Mouse (Mus musculus) midbrain, embryonic 16.5 days (tissue): ENCODE results near the gene Anks1. TPM values are rescaled to one million over a fixed set of nuclear protein-coding genes. Genes with fewer than 3 reads are reported as not detected.

ENCODE experiments used
- ATAC-seq: fragments of 200-750 bp; cut with Nextera tagmentation; 2 replicates; pipeline ENCODE4 v1.8.0; 2017; ENCODE audit warnings: moderate TSS enrichment
- H3K27ac ChIP-seq: fragments of 300-500 bp; sonication (generic); 2 replicates; pipeline ENCODE4 v1.5.1; 2014; ENCODE audit warnings: mild to moderate bottlenecking, low read length, mixed read lengths
- H3K27me3 ChIP-seq: fragments of 300-500 bp; sonication (generic); 2 replicates; pipeline ENCODE4 v1.6.1; 2014; ENCODE audit warnings: low read depth, low read length, mixed read lengths; ENCODE audit not compliant: control insufficient read depth, insufficient read depth
- H3K36me3 ChIP-seq: fragments of 300-500 bp; sonication (generic); 2 replicates; pipeline ENCODE4 v1.6.1; 2014; ENCODE audit warnings: mild to moderate bottlenecking, low read length, moderate library complexity, mixed read lengths; ENCODE audit not compliant: control insufficient read depth, insufficient read depth
- H3K4me1 ChIP-seq: fragments of 300-500 bp; sonication (generic); 2 replicates; pipeline ENCODE4 v1.6.1; 2014; ENCODE audit warnings: mild to moderate bottlenecking, low read length, mixed read lengths; ENCODE audit not compliant: control insufficient read depth, insufficient read depth
- H3K4me2 ChIP-seq: fragments of 300-500 bp; sonication (generic); 2 replicates; pipeline ENCODE4 v1.6.1; 2014; ENCODE audit warnings: mild to moderate bottlenecking, low read length, mixed read lengths
- H3K4me3 ChIP-seq: fragments of 300-500 bp; sonication (generic); 2 replicates; pipeline ENCODE4 v1.5.1; 2014; ENCODE audit warnings: low read depth, mild to moderate bottlenecking, low read length, moderate library complexity, mixed read lengths
- H3K9ac ChIP-seq: fragments of 300-500 bp; sonication (generic); 2 replicates; pipeline ENCODE4 v1.6.1; 2014; ENCODE audit warnings: low read depth, low read length, mixed read lengths
- H3K9me3 ChIP-seq: fragments of 300-500 bp; sonication (generic); replicated peaks from 2 replicates; pipeline ENCODE4 v1.6.1; 2014; ENCODE audit warnings: mild to moderate bottlenecking, low read length, mixed read lengths; ENCODE audit not compliant: control insufficient read depth, poor library complexity, severe bottlenecking
- WGBS: fragments of 180-500 bp; shearing (Covaris S2); extraction: QIAGEN DNeasy Blood & Tissue Kit; methylation state at CpG from one replicate; pipeline ENCODE4 v1.1.7; 2014; 5-methylcytosine and 5-hydroxymethylcytosine counted together
- polyA plus RNA-seq: library from polyadenylated mRNA; unstranded; fragments of >200 nt; fragmentation: Nextera tagmentation; extraction: Ambion mirVana; gene quantifications from 2 replicates; pipeline ENCODE4 v1.2.1, GENCODE M21; 2015

The Anks1 gene
- polyA plus RNA-seq, 1 experiment from 2014 or later, result 56.2 TPM

GRCm38 (mm10) chr17:28072730-28073129, 163.6 kb downstream of the Anks1 start:
- Histone ChIP-seq H3K4me2 (no peak overlapping the region), H3K9ac (no peak overlapping the region), H3K27me3 (no peaks in the 10 kb centered on the region), H3K36me3 (no peaks in the 10 kb centered on the region), H3K4me1 (no peaks in the 10 kb centered on the region), H3K9me3 (no peaks in the 10 kb centered on the region), H3K27ac (no peak overlapping the region), H3K4me3 (no peak overlapping the region)
- no peak for ATAC-seq
- WGBS, result 79% methylated on average over 2 of the region's 2 CpGs

- Histone ChIP-seq H3K36me3 (no peaks in the 10 kb centered on the region), H3K9ac (no peak overlapping the region), H3K27ac (no peak overlapping the region), H3K4me2 (no peak overlapping the region), H3K4me1 (0 out of 2 replicates have a peak, but pooled peaks cover 2% of the 10 kb centered on the region), H3K9me3 (no peaks in the 10 kb centered on the region), H3K27me3 (no peaks in the 10 kb centered on the region), H3K4me3 (no peak overlapping the region)
- no peak for ATAC-seq
- 64% methylated on average over 7 of the region's 7 CpGs for WGBS
Observed at GRCm38 (mm10) chr17:28074486-28074885, 165.4 kb downstream of the Anks1 start.

- no peak for ATAC-seq
- Histone ChIP-seq H3K27ac (no peak overlapping the region), H3K4me2 (no peak overlapping the region), H3K4me3 (no peak overlapping the region), H3K9me3 (no peaks in the 10 kb centered on the region), H3K27me3 (no peaks in the 10 kb centered on the region), H3K4me1 (peaks cover 8% of the 10 kb centered on the region), H3K9ac (no peak overlapping the region), H3K36me3 (no peaks in the 10 kb centered on the region)
- WGBS, result 86% methylated on average over 9 of the region's 9 CpGs
Observed at GRCm38 (mm10) chr17:28078028-28078427, 168.9 kb downstream of the Anks1 start.

GRCm38 (mm10) chr17:28079618-28080017, 170.5 kb downstream of the Anks1 start:
- H3K4me3 ChIP-seq, result peak overlapping the region; percentile 53
- peak overlapping the region; percentile 97 for H3K4me2 ChIP-seq
- peak overlapping the region; percentile 64 for H3K9ac ChIP-seq
- no peaks in the 10 kb centered on the region for H3K27me3 ChIP-seq
- no peaks in the 10 kb centered on the region for H3K36me3 ChIP-seq
- no peaks in the 10 kb centered on the region for H3K9me3 ChIP-seq
- H3K27ac ChIP-seq, result no peak overlapping the region
- peak; percentile 57 for ATAC-seq
- under 1% methylated on average over 24 of the region's 25 CpGs for WGBS
- peaks cover 8% of the 10 kb centered on the region for H3K4me1 ChIP-seq

- 2% methylated on average over 39 of the region's 57 CpGs for WGBS
- peak within 1 kb of the TSS; percentile 53 for H3K4me3 ChIP-seq
- H3K27me3 ChIP-seq, result no peaks in the 10 kb centered on the region
- H3K27ac ChIP-seq, result no peak within 1 kb of the TSS
- peak; percentile 90 for ATAC-seq
- H3K4me2 ChIP-seq, result peak within 1 kb of the TSS; percentile 97
- H3K9me3 ChIP-seq, result no peaks in the 10 kb centered on the region
- no peaks in the 10 kb centered on the region for H3K36me3 ChIP-seq
- H3K9ac ChIP-seq, result peak within 1 kb of the TSS; percentile 64
- H3K4me1 ChIP-seq, result peaks cover 8% of the 10 kb centered on the region
Observed at GRCm38 (mm10) chr17:28080045-28080816, 171.1 kb downstream of the Anks1 start, which contains the start of gene Tcp11. Gene Tcp11, minus strand, starts transcription at chr17:28080639.

- H3K9ac ChIP-seq, result no peak overlapping the region
Observed at GRCm38 (mm10) chr17:28080817-28081165, 171.7 kb downstream of the Anks1 start.

GRCm38 (mm10) chr17:28081385-28081784, 172.3 kb downstream of the Anks1 start:
- no peak overlapping the region for H3K9ac ChIP-seq
- H3K36me3 ChIP-seq, result no peaks in the 10 kb centered on the region
- no peak overlapping the region for H3K4me3 ChIP-seq
- no peaks in the 10 kb centered on the region for H3K9me3 ChIP-seq
- no peak overlapping the region for H3K27ac ChIP-seq
- WGBS, result 47% methylated on average over 9 of the region's 9 CpGs
- H3K4me1 ChIP-seq, result peaks cover 8% of the 10 kb centered on the region
- no peaks in the 10 kb centered on the region for H3K27me3 ChIP-seq
- no peak for ATAC-seq
- H3K4me2 ChIP-seq, result no peak overlapping the region

More at GRCm38 (mm10) chr17:28080817-28081165, 171.7 kb downstream of the Anks1 start:
- Histone ChIP-seq H3K27me3 (no peaks in the 10 kb centered on the region), H3K4me2 (peak overlapping the region; percentile 97), H3K36me3 (no peaks in the 10 kb centered on the region), H3K9me3 (no peaks in the 10 kb centered on the region), H3K4me1 (peaks cover 8% of the 10 kb centered on the region), H3K4me3 (peak overlapping the region; percentile 53), H3K27ac (no peak overlapping the region)
- 12% methylated on average over 9 of the region's 9 CpGs for WGBS
- ATAC-seq, result no peak

GRCm38 (mm10) chr17:28081856-28082255, 172.8 kb downstream of the Anks1 start:
- ATAC-seq, result no peak
- Histone ChIP-seq H3K9me3 (no peaks in the 10 kb centered on the region), H3K36me3 (no peaks in the 10 kb centered on the region), H3K27me3 (no peaks in the 10 kb centered on the region), H3K4me3 (no peak overlapping the region), H3K9ac (no peak overlapping the region), H3K27ac (no peak overlapping the region), H3K4me1 (peaks cover 8% of the 10 kb centered on the region), H3K4me2 (no peak overlapping the region)
- WGBS, result 94% methylated on average over 7 of the region's 7 CpGs

GRCm38 (mm10) chr17:28082863-28083262, 173.8 kb downstream of the Anks1 start:
- WGBS, result 78% methylated on average over 13 of the region's 13 CpGs
- H3K27ac ChIP-seq, result no peak overlapping the region
- no peaks in the 10 kb centered on the region for H3K36me3 ChIP-seq
- no peak overlapping the region for H3K9ac ChIP-seq
- no peak for ATAC-seq
- H3K4me2 ChIP-seq, result no peak overlapping the region
- H3K27me3 ChIP-seq, result no peaks in the 10 kb centered on the region
- H3K4me3 ChIP-seq, result no peak overlapping the region
- H3K9me3 ChIP-seq, result no peaks in the 10 kb centered on the region
- H3K4me1 ChIP-seq, result peaks cover 11% of the 10 kb centered on the region
